Mouse (Mus musculus) erythroblast, adult 5-6 weeks (primary cell): Measurements from ENCODE around the gene Ipo13. TPM values are rescaled to one million over a fixed set of nuclear protein-coding genes. Genes with fewer than 3 reads are reported as not detected.

Source experiments
- ATAC-seq: replicated peaks from 2 replicates; pipeline ENCODE4 v1.8.0; 2016; ENCODE audit warnings: moderate number of reproducible peaks, mild to moderate bottlenecking, moderate TSS enrichment, inconsistent platforms; ENCODE audit not compliant: poor library complexity, low FRiP score, severe bottlenecking
- total RNA-seq, 2 experiments: library from RNA; stranded (forward) in 1 of 2; stranded (reverse) in 1 of 2; fragments of 150-400 nt in 1 of 2; fragments of 200-764, 138-1000 nt in 1 of 2; gene quantifications; 2 replicates each; pipeline versions ENCODE4 v1.2.3 to v1.2.4; 2015 to 2017; ENCODE audit warnings: low replicate concordance in 2 of 2

The Ipo13 gene
- total RNA-seq, 2 experiments from 2014 or later, result 3.2 to 8.5 TPM

DNA sequence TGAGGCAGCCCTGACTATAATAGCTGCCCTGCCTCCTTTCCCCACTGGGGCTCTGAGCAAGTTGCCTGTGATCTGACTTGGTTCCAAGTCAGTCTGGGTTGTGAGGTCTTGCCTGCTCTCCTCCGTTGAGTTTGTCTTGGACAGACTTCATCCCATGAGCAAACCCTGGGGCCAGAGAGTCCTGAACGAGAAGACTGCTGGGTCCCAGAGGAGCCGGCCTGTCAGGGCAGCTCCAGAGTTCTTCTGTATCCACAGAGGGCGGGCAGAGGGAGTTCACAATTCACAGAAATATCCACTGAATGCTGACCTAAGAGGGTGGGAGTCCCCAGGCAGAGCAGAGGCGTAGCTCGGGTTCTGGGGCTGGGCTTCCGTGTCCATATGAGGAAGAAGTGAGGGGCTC, 63.9 kb downstream of the Ipo13 start:
- ATAC-seq, result no peak

DNA sequence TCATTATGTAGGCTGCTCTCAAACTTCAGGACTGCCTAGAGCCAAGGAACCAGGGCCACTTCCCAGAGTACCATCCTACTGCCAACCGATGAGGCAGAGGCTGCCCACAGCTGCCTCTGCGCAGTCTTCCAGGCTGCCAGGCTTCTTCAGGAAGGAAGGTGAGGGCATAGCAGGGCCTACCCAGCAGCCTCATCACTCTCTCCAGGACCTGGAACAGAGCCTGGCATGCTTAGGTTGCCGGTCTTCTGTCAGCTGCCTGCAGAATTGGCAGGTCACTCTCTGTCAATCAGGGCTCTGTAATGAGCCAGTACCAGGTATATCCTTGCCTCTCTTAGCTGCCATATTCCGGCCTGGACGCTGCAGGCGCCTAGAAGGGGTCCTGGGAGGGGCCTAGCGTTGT, 64.6 kb downstream of the Ipo13 start:
- ATAC-seq, result no peak

DNA sequence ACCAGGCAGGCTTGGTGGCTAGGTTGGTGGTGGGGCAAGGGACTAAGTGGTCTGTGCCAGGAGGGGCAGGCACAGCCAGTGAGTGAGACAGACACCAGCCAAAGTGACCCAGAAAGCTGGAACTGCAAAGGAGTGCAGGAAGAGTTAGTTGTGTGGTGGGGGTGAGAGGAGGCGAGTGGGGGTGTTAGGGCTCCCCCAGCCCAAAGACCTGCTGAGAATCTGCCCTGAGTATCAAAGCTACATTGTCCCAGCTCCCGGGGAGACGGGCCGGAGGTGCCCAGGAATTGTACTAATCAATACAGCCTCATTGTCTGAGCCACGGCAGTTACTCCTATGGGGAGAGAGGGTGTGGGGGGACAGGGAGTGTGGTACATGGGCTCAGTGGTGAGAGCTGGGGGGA, 65.3 kb downstream of the Ipo13 start:
- ATAC-seq, result no peak

DNA sequence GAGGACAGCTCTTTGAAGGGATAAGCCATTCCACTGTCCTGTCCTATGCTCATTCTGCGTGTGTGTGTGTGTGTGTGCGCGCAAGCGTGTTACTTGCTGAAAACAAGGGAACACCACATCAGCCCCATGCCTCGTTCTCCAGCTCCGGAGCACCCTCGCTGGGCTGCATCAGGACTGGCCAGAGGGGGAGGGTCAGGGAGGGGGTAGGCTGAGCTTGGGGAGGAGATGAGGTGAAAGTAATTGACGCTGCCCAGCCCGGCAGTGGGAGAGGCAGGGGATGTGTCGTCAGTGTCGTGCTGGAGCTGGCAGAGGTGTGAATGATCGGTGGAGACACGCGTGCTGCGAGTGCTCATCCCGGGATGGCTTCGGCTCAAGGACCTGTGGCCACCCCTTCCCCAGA, 65.7 kb downstream of the Ipo13 start:
- ATAC-seq, result no peak

DNA sequence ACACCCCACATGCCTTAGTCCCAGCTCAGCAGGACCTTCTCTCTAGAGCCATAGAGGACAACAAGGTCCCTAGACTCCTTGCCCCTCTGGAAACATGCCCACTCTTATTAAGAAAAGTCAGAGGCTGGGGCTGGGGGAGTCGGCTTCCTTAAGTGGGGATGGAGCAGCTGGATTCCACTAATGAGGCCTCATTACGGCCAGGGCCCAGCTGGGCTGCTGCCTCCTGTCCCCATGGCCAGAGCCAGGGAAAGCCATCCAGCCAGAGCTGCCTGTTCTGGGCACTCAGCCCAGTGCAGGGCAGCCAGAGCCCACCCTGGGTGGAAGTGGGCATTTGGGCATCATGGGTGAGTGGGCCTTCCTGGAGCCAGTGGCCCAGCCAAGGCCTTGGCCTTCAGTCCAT, 67.8 kb downstream of the Ipo13 start:
- ATAC-seq, result no peak

DNA sequence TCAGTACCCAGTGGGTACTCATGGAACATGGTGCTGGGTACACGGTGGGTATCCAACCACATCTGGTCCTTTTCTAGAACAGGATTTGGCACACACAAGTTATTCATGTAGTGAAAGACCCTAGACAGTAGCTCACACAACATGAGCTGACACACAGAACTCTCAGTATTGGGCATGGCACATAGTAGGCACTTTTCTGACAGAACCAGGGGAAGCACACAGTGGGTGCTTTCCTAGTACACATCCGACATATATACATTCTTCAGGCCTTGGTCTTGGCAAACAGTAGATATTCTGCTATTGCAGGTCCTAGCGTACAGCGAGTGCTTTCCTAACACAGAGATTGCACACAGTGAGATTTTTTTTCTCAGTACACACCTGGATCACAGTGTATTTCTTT, 68.5 kb downstream of the Ipo13 start:
- no peak for ATAC-seq

DNA sequence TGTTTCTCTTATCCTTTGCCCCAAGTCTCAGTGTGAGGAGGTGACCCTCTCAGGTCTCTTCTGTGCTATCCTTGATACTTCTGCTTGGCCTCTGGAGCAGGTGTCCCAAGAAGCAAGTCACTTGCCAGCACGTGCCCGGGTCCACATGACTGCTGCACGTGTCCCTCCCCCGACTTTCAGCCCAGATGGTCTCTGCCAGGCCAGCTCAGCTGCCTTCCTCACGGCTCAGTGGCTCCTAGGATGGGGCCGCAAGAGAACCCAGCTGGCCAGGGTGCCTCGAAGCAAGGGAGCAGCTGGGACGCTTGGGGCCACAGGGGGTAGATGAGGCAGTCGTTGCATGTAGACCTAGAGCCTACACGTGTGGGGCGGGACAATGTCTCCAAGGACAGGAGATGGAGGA, 69.5 kb downstream of the Ipo13 start:
- no peak for ATAC-seq

Other genes starting within 250 kb of the Ipo13 start
- gene Dmap1, start 232.7 kb downstream of the Ipo13 start, total RNA-seq (2015; ENCODE audit: low replicate concordance), result 5.6 and 9.8 TPM in 2 replicates
- gene Dmap1, start 232.7 kb downstream of the Ipo13 start, total RNA-seq (2017; ENCODE audit: low replicate concordance), result 6.7 and 17.0 TPM in 2 replicates
- not detected in 2 replicates for gene Gm12845, start 190.6 kb downstream of the Ipo13 start, total RNA-seq (2015; ENCODE audit: low replicate concordance)
- gene Gm12845, start 190.6 kb downstream of the Ipo13 start, total RNA-seq (2017; ENCODE audit: low replicate concordance), result not detected in 2 replicates
- not detected in 2 replicates for gene Klf17, start 149.4 kb downstream of the Ipo13 start, total RNA-seq (2015; ENCODE audit: low replicate concordance)
- 0.51 TPM in 1 of 2 replicates, not detected in the other for gene Klf17, start 149.4 kb downstream of the Ipo13 start, total RNA-seq (2017; ENCODE audit: low replicate concordance)
- 161 and 176 TPM in 2 replicates for gene Slc6a9, start 80.5 kb downstream of the Ipo13 start, total RNA-seq (2015; ENCODE audit: low replicate concordance)
- gene Slc6a9, start 80.5 kb downstream of the Ipo13 start, total RNA-seq (2017; ENCODE audit: low replicate concordance), result 245 and 274 TPM in 2 replicates
- gene Ccdc24, start 42.4 kb downstream of the Ipo13 start, total RNA-seq (2015; ENCODE audit: low replicate concordance), result not detected in 2 replicates
- 0.43 and 5.3 TPM in 2 replicates for gene Ccdc24, start 42.4 kb downstream of the Ipo13 start, total RNA-seq (2017; ENCODE audit: low replicate concordance)
- gene B4galt2, start 31.5 kb downstream of the Ipo13 start, total RNA-seq (2015; ENCODE audit: low replicate concordance), result 0.19 TPM in 1 of 2 replicates, not detected in the other
- 0.14 TPM in 1 of 2 replicates, not detected in the other for gene B4galt2, start 31.5 kb downstream of the Ipo13 start, total RNA-seq (2017; ENCODE audit: low replicate concordance)
- 214 and 246 TPM in 2 replicates for gene Atp6v0b, start 27.7 kb downstream of the Ipo13 start, total RNA-seq (2015; ENCODE audit: low replicate concordance)
- 60.4 and 72.2 TPM in 2 replicates for gene Atp6v0b, start 27.7 kb downstream of the Ipo13 start, total RNA-seq (2017; ENCODE audit: low replicate concordance)
- 0.96 and 2.9 TPM in 2 replicates for gene Dph2, start 23.0 kb downstream of the Ipo13 start, total RNA-seq (2015; ENCODE audit: low replicate concordance)
- gene Dph2, start 23.0 kb downstream of the Ipo13 start, total RNA-seq (2017; ENCODE audit: low replicate concordance), result 0.51 and 1.5 TPM in 2 replicates
- 9.6 TPM in 1 of 2 replicates, not detected in the other for gene Artn, start 14.8 kb upstream of the Ipo13 start, total RNA-seq (2015; ENCODE audit: low replicate concordance)
- 0.85 and 1.3 TPM in 2 replicates for gene Artn, start 14.8 kb upstream of the Ipo13 start, total RNA-seq (2017; ENCODE audit: low replicate concordance)
- 0.42 and 7.9 TPM in 2 replicates for gene St3gal3, start 219.9 kb upstream of the Ipo13 start, total RNA-seq (2015; ENCODE audit: low replicate concordance)
- 2.2 and 2.6 TPM in 2 replicates for gene St3gal3, start 219.9 kb upstream of the Ipo13 start, total RNA-seq (2017; ENCODE audit: low replicate concordance)